Mouse (Mus musculus): ENCODE results near the gene Msln.
A peak's percentile ranks its signal among the peaks of the same experiment; 100 is the strongest.

Gene Msln

GRCm38 (mm10) chr17:25754241-25754640 is at the start of gene Msln:
TSS of gene Msln (minus strand) at chr17:25754378.
- no peak for DNase-seq (ENCODE audit: low spot score)

GRCm38 (mm10) chr17:25802825-25803517 is 48.8 kb upstream of the Msln start:
- DNase-seq (ENCODE audit: low spot score), result no peak

GRCm38 (mm10) chr17:25801029-25801428 is 46.9 kb upstream of the Msln start:
- no peak for DNase-seq (ENCODE audit: low spot score)

- peak; percentile 79 for DNase-seq (ENCODE audit: low spot score)
Observed at GRCm38 (mm10) chr17:25796951-25797369, 42.8 kb upstream of the Msln start, which contains the start of gene Metrn. TSS of gene Metrn (minus strand) at chr17:25797136.

- no peak for DNase-seq (ENCODE audit: low spot score)
Observed at GRCm38 (mm10) chr17:25796211-25796771, 42.1 kb upstream of the Msln start.

GRCm38 (mm10) chr17:25795609-25796092 is 41.5 kb upstream of the Msln start, which contains the start of gene AC134908.4:
TSS of gene AC134908.4 (minus strand) at chr17:25795659.
- peak; percentile 42 for DNase-seq (ENCODE audit: low spot score)

GRCm38 (mm10) chr17:25794998-25795397 is 40.8 kb upstream of the Msln start:
- no peak for DNase-seq (ENCODE audit: low spot score)

- DNase-seq (ENCODE audit: low spot score), result no peak
Observed at GRCm38 (mm10) chr17:25794197-25794596, 40.0 kb upstream of the Msln start.

- DNase-seq (ENCODE audit: low spot score), result peak; percentile 62
Observed at GRCm38 (mm10) chr17:25792615-25793014, 38.4 kb upstream of the Msln start, which contains the start of gene Fam173a. TSS of gene Fam173a (minus strand) at chr17:25792901.

GRCm38 (mm10) chr17:25791843-25792527 is 37.8 kb upstream of the Msln start:
- peak; percentile 66 for DNase-seq (ENCODE audit: low spot score)

- DNase-seq (ENCODE audit: low spot score), result no peak
Observed at GRCm38 (mm10) chr17:25791320-25791842, 37.2 kb upstream of the Msln start.

GRCm38 (mm10) chr17:25786781-25787504 is 32.8 kb upstream of the Msln start:
- no peak for DNase-seq (ENCODE audit: low spot score)

GRCm38 (mm10) chr17:25786280-25786679 is 32.1 kb upstream of the Msln start, which contains the start of gene Ccdc78:
TSS of gene Ccdc78 (plus strand) at chr17:25786580.
- no peak for DNase-seq (ENCODE audit: low spot score)

- DNase-seq (ENCODE audit: low spot score), result peak; percentile 89
Observed at GRCm38 (mm10) chr17:25785281-25785745, 31.1 kb upstream of the Msln start, which contains the start of gene Haghl. TSS of gene Haghl (minus strand) at chr17:25785673.

- DNase-seq (ENCODE audit: low spot score), result no peak
Observed at GRCm38 (mm10) chr17:25783861-25784574, 29.8 kb upstream of the Msln start.

GRCm38 (mm10) chr17:25783086-25783485 is 28.9 kb upstream of the Msln start:
- DNase-seq (ENCODE audit: low spot score), result no peak

GRCm38 (mm10) chr17:25781339-25781738 is 27.2 kb upstream of the Msln start:
- no peak for DNase-seq (ENCODE audit: low spot score)

GRCm38 (mm10) chr17:25777948-25778347 is 23.8 kb upstream of the Msln start:
- no peak for DNase-seq (ENCODE audit: low spot score)

GRCm38 (mm10) chr17:25775318-25776062 is 21.3 kb upstream of the Msln start:
- DNase-seq (ENCODE audit: low spot score), result no peak

- peak; percentile 92 for DNase-seq (ENCODE audit: low spot score)
Observed at GRCm38 (mm10) chr17:25773549-25774120, 19.5 kb upstream of the Msln start, which contains the start of gene Narfl. TSS of gene Narfl (plus strand) at chr17:25773776.
